Mouse (Mus musculus) heart, embryonic 14.5 days (tissue): ENCODE measurements around the gene Gm12253. TPM values are rescaled to one million over a fixed set of nuclear protein-coding genes. Genes with fewer than 3 reads are reported as not detected.

Experiments used
- ATAC-seq: fragments of 200-750 bp; cut with Nextera tagmentation; 2 replicates; pipeline ENCODE4 v1.8.0; 2017; ENCODE audit warnings: low read depth, moderate TSS enrichment; ENCODE audit not compliant: insufficient number of reproducible peaks, insufficient read depth, low FRiP score
- H3K27ac ChIP-seq, 2 experiments: fragments of 200-500 bp in 1 of 2; fragments of 300-500 bp in 1 of 2; sonication (generic) in 1 of 2; replicated peaks in 1 of 2; 2 replicates each; pipeline ENCODE4 v1.5.1; 2012 to 2014; ENCODE audit warnings: low read depth in 2 of 2, low read length in 2 of 2, control low read depth in 1 of 2, mild to moderate bottlenecking in 1 of 2, mixed read lengths in 1 of 2; ENCODE audit not compliant: control insufficient read depth in 1 of 2, insufficient read depth in 1 of 2
- H3K27me3 ChIP-seq: fragments of 300-500 bp; sonication (generic); 2 replicates; pipeline ENCODE4 v1.6.1; 2014; ENCODE audit warnings: mild to moderate bottlenecking, low read length, control low read depth; ENCODE audit not compliant: control insufficient read depth, insufficient read depth
- H3K36me3 ChIP-seq: fragments of 300-500 bp; sonication (generic); 2 replicates; pipeline ENCODE4 v1.6.1; 2014; ENCODE audit warnings: mild to moderate bottlenecking, control low read depth, low read length, mixed read lengths; ENCODE audit not compliant: control insufficient read depth, insufficient read depth
- H3K4me1 ChIP-seq, 2 experiments: fragments of 200-500 bp in 1 of 2; fragments of 300-500 bp in 1 of 2; sonication (generic) in 1 of 2; 2 replicates each; pipeline ENCODE4 v1.6.1; 2012 to 2014; ENCODE audit warnings: low read length in 2 of 2, control low read depth in 1 of 2, mixed read lengths in 1 of 2; ENCODE audit not compliant: control insufficient read depth in 2 of 2, insufficient read depth in 2 of 2
- H3K4me2 ChIP-seq: fragments of 300-500 bp; sonication (generic); 2 replicates; pipeline ENCODE4 v1.6.1; 2014; ENCODE audit warnings: mild to moderate bottlenecking, low read length
- H3K4me3 ChIP-seq, 2 experiments: fragments of 200-500 bp in 1 of 2; fragments of 300-500 bp in 1 of 2; sonication (generic) in 1 of 2; 2 replicates each; pipeline ENCODE4 v1.5.1; 2012 to 2014; ENCODE audit warnings: low read length in 2 of 2, mild to moderate bottlenecking in 2 of 2, control low read depth in 1 of 2, low read depth in 1 of 2, moderate library complexity in 1 of 2; ENCODE audit not compliant: control insufficient read depth in 1 of 2, insufficient read depth in 1 of 2
- H3K9ac ChIP-seq: fragments of 300-500 bp; sonication (generic); 2 replicates; pipeline ENCODE4 v1.6.1; 2014; ENCODE audit warnings: mild to moderate bottlenecking, low read length
- H3K9me3 ChIP-seq: fragments of 300-500 bp; sonication (generic); 2 replicates; pipeline ENCODE4 v1.6.1; 2016; ENCODE audit warnings: low read length, control low read depth; ENCODE audit not compliant: control insufficient read depth
- WGBS: fragments of 180-500 bp; shearing (Covaris S2); extraction: QIAGEN DNeasy Blood & Tissue Kit; methylation state at CpG from one replicate; pipeline ENCODE4 v1.1.7; 2014; 5-methylcytosine and 5-hydroxymethylcytosine counted together
- polyA plus RNA-seq: library from polyadenylated mRNA; unstranded; fragments of >200 nt; fragmentation: Nextera tagmentation; extraction: Ambion mirVana; gene quantifications from 2 replicates; pipeline ENCODE4 v1.2.1, GENCODE M21; 2014

The Gm12253 gene
- not detected in 2 replicates for polyA plus RNA-seq

DNA sequence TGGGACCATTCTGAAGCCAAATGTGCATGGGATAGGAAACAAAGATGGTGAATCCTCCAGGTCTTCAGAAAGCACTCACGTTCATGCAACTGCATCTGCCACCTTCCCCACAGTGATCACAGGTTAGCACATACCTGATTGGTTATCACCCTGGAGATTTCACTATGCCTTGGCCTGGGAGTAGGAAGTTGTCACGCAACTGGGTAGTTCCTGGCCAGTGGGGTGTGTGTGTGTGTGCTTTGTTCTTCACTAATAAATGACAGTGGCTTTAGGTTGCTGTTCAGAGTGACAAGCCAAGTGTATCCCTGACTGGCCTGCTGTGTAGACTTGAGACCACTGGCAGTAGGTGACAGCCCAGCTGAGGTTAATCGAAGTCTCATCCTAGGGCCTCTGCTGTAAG, at the start of gene Gm12253:
Gene Gm12253 (plus strand): TSS at position 301 of the 400 bp plus-strand sequence.
- no peak within 1 kb of the TSS for H3K9ac ChIP-seq
- H3K4me2 ChIP-seq = no peak within 1 kb of the TSS
- no peaks in the 10 kb centered on the region for H3K36me3 ChIP-seq
- no peaks in the 10 kb centered on the region for H3K27me3 ChIP-seq
- 82% methylated on average over 3 of the region's 3 CpGs for WGBS
- no peak within 1 kb of the TSS for H3K27ac ChIP-seq
- no peak within 1 kb of the TSS for H3K4me3 ChIP-seq
- no peaks in the 10 kb centered on the region for H3K9me3 ChIP-seq
- ATAC-seq = no peak
- no peaks in the 10 kb centered on the region for H3K4me1 ChIP-seq

DNA sequence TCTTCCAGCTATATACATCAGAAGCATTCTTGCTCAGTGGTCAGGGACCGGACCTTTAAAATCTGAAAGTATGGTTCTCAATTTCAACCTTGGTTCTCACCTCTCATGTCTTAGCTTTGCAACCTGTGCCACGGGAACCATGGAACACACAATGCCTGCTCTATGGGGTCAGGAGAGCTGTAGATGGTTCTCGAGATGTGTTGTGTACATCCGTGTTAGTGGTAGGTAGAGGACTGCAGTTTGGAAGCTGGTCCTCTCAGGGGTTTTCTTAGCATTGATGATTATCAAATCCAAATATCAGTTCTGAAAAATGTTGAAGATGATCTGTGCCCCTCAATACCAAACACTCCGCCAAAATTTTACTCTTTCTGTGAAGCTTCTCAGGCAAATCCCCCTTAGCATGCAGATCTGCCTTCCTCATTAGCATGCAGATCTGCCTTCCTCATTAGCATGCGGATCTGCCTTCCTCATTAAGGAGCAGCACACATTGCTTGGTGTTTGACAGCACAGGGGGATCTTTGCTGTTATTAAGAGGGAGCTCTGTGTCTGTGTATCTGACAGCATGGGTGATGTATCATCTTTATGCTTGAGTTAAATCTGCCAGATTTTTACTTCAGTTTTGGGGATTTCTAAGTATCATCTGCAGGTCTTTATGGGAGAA, 32.2 kb upstream of the Gm12253 start:
- H3K9ac ChIP-seq = no peak overlapping the region
- no peak overlapping the region for H3K4me2 ChIP-seq
- no peaks in the 10 kb centered on the region for H3K36me3 ChIP-seq
- H3K9me3 ChIP-seq = no peaks in the 10 kb centered on the region
- no peak overlapping the region for H3K27ac ChIP-seq
- whole genome bisulfite sequencing = 64% methylated on average over 6 of the region's 6 CpGs
- no peak overlapping the region for H3K4me3 ChIP-seq
- H3K4me1 ChIP-seq = no peaks in the 10 kb centered on the region; a peak in 1 of 4 replicates
- no peaks in the 10 kb centered on the region for H3K27me3 ChIP-seq
- ATAC-seq = no peak

DNA sequence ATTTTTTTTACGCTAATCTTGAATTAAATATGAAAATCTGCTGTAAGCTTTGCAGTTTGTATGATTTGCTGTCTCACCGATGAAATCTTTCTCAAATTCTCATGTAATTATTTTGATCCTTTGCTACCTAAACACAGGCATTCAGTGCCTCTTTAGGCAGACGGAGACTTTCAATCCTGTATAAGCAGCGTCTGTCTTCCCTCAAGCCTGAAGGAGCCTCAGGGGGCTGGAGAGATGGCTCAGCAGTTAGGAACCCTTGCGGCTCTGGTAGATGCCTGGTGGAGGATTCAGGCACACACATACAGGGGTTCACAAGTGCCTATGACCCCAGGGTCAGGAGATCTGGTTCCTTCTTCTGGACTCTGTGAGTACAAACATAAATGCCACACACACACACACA, 31.7 kb upstream of the Gm12253 start:
- ATAC-seq = no peak
- no peaks in the 10 kb centered on the region for H3K27me3 ChIP-seq
- H3K4me1 ChIP-seq = no peaks in the 10 kb centered on the region; a peak in 1 of 4 replicates
- H3K36me3 ChIP-seq = no peaks in the 10 kb centered on the region
- no peak overlapping the region for H3K27ac ChIP-seq
- no peak overlapping the region for H3K4me3 ChIP-seq
- H3K9me3 ChIP-seq = no peaks in the 10 kb centered on the region
- 58% methylated on average over 5 of the region's 5 CpGs for WGBS
- H3K4me2 ChIP-seq = no peak overlapping the region
- H3K9ac ChIP-seq = no peak overlapping the region

DNA sequence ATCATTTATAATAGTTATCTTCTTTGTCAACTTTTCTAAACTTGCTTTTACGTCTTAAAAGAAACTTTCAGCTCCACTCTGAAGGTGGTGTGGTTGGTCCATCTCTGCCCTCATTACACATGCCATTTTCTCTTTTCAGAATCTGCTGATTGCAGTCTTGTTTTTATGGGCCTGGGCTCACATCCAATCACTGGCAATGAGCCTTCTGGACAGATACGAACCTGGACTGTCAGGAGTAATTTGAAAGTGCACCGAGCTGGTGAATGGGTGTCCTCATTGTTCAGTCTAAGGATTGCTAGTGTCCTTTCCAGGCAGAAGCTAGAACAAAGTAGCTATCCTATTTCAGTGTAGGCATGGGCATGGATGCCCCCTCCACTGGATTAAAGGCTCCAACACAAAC, 24.3 kb upstream of the Gm12253 start:
- Histone ChIP-seq H3K9me3 (no peaks in the 10 kb centered on the region), H3K9ac (no peak overlapping the region), H3K4me2 (no peak overlapping the region), H3K36me3 (no peaks in the 10 kb centered on the region), H3K27ac (no peak overlapping the region), H3K4me1 (no peaks in the 10 kb centered on the region), H3K4me3 (no peak overlapping the region), H3K27me3 (no peaks in the 10 kb centered on the region)
- WGBS = 68% methylated on average over 3 of the region's 3 CpGs
- ATAC-seq = no peak

DNA sequence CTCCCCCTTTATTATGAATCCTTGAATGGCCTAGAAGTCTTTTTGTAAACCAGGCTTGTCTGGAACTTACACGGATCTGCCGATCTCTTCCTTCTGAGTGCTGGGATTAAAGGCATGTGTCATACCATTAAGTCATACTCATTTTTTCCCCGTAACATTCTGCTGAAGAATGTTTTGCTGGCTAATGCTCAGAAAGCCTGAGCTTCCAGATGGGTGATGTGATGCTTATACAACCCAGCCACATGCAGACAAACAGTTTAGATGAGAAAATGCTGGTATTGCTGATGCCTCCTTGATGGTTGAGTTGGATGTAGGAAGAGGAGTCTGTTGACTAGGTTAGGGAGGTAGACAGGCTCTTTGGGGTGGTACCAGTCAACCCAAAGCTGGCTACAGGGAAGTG, 14.0 kb upstream of the Gm12253 start:
- ATAC-seq = no peak
- no peak overlapping the region for H3K4me2 ChIP-seq
- WGBS = 54% methylated on average over 3 of the region's 3 CpGs

DNA sequence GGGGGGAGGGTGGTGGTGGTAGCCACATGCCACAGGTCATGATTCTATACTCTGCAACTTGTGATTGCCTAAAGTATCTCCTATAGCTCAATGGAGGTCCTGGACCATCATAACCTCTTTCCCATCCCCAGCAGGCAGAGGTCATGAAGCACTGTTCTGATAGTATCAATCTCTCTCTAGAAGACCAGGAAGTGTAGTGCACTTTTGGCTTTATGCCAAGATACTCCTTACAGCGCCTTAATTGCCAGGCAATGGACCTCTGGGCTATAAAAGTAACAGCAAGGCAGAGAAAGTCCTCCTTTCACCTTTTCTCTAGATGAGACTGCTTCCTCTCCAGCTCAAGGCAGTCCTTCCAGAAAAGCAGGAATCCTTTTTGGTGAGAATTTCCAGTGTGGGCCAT, 11.5 kb upstream of the Gm12253 start, which contains the start of gene 1810065E05Rik:
Gene 1810065E05Rik (plus strand): TSS at position 297 of the 400 bp plus-strand sequence.
- H3K4me3 ChIP-seq = no peak within 1 kb of the TSS
- H3K36me3 ChIP-seq = no peaks in the 10 kb centered on the region
- peaks cover 6 to 7% of the 10 kb centered on the region in 2 experiments; a peak in 2 of 4 replicates for H3K4me1 ChIP-seq
- no peak for ATAC-seq
- WGBS = 47% methylated on average over 1 of the region's 1 CpGs
- no peaks in the 10 kb centered on the region for H3K27me3 ChIP-seq
- H3K9ac ChIP-seq = no peak within 1 kb of the TSS
- no peaks in the 10 kb centered on the region for H3K9me3 ChIP-seq
- no peak within 1 kb of the TSS for H3K4me2 ChIP-seq
- no peak within 1 kb of the TSS for H3K27ac ChIP-seq

More for the DNA sequence above, 14.0 kb upstream of the Gm12253 start:
- H3K4me1 ChIP-seq = peaks cover 6 to 7% of the 10 kb centered on the region in 2 experiments; a peak in 2 of 4 replicates
- no peaks in the 10 kb centered on the region for H3K36me3 ChIP-seq
- no peak overlapping the region for H3K9ac ChIP-seq
- H3K27ac ChIP-seq = no peak overlapping the region
- H3K27me3 ChIP-seq = no peaks in the 10 kb centered on the region
- H3K4me3 ChIP-seq = no peak overlapping the region
- H3K9me3 ChIP-seq = no peaks in the 10 kb centered on the region

DNA sequence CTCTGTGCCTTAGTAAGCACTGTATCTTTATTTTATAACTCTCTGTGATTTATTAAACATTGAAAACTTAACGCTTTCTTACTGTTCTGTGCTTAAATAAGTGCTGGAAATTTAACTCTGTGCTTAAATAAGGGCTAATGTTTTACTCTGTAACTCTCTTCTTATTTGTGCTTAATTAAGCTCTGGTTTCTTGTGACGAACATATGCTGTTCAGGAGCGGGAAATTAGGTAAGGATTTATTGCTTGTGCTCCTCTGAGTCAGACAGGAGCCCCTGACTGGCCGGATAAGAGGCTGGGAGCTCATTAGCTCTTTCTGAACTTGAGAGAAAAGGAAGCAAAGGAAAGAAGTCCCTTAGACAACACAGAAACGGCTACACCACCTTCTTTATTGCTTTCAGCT, 5.5 kb downstream of the Gm12253 start:
- Histone ChIP-seq H3K9me3 (no peaks in the 10 kb centered on the region), H3K9ac (no peak overlapping the region), H3K4me3 (no peak overlapping the region), H3K27me3 (no peaks in the 10 kb centered on the region), H3K4me2 (no peak overlapping the region), H3K27ac (no peak overlapping the region), H3K36me3 (no peaks in the 10 kb centered on the region), H3K4me1 (no peaks in the 10 kb centered on the region)
- no peak for ATAC-seq
- 63% methylated on average over 5 of the region's 5 CpGs for whole genome bisulfite sequencing

DNA sequence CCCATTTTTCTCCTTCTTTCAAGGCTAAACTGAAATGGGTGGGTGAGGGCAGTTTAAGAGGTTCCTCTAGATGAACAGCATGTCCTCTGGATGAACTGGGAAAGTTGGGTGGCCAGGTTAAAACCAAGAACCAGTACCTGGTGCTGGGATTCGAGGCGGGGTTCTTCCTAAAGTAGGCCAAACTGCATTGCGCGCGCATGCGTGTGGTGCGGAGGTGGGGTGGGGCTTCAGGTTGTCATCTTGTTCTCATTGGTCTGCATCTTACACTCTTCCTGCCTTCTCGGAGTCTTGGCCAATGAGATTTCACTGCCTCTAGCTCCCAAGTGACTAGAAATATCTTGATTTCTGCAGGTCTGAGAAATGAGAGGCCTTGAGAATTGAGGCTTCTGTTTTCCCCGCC, 20.4 kb downstream of the Gm12253 start, which contains the start of gene Lypd9:
Gene Lypd9 (minus strand): TSS at position 165 of the 400 bp plus-strand sequence.
- 93% methylated on average over 9 of the region's 9 CpGs for WGBS
- no peak within 1 kb of the TSS for H3K4me3 ChIP-seq
- no peaks in the 10 kb centered on the region for H3K36me3 ChIP-seq
- H3K9ac ChIP-seq = no peak within 1 kb of the TSS
- no peaks in the 10 kb centered on the region for H3K27me3 ChIP-seq
- H3K4me1 ChIP-seq = no peaks in the 10 kb centered on the region
- H3K27ac ChIP-seq = no peak within 1 kb of the TSS
- ATAC-seq = no peak
- H3K4me2 ChIP-seq = no peak within 1 kb of the TSS
- H3K9me3 ChIP-seq = 0 out of 2 replicates have a peak, but pooled peaks cover 7% of the 10 kb centered on the region
